ENCODE assay signal across 8 mouse cellular contexts in the genomic region with DNA sequence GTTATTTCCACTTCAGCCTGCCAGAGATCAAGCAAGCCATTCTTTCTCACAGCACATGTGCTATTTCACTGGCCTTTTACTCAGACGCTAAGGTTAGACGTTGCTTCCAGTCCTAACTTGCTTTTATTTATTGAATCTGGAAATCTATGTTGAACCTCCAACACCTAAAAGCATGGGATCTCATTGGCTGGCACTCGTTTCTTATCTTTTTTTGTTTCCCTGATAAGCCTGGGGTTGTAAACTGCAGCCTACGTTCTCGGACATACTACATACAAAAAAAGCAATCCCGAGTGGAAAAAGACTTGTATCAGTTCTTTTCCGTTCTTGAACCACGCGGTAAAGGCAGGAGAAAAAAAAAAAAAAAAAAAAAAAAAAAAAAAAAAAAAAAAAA. TPM values are rescaled to one million over a fixed set of nuclear protein-coding genes. Genes with fewer than 3 reads are reported as not detected.
DNase-seq lines count a peak whose midpoint lies in the region; ATAC-seq and TF ChIP-seq lines count a peak whose summit lies in the region.

No protein-coding gene starts in this region.

- dilution Hi-C loops in CH12.LX (cut with MboI; ENCODE audit: extremely low pct_ligation_motif_present, extremely low pct_unique_long_range_greater_than_20kb, low sequenced_read_pairs), result no loop called here

- peaks cover 2% of the 10 kb centered on the region for H3K9me3 ChIP-seq in CH12.LX (replicated peaks; ENCODE audit: low read length)
- H3K9me3 ChIP-seq in forebrain, embryonic 11.5 days (ENCODE audit: control insufficient read depth, low read length), result no peaks in the 10 kb centered on the region; the same call in 1 of the 2 replicates
- H3K9me3 ChIP-seq in liver, embryonic 12.5 days (replicated peaks), result no peaks in the 10 kb centered on the region

- H3K4me2 ChIP-seq in CH12.LX (ENCODE audit: insufficient read depth, low read depth, poor library complexity, severe bottlenecking), result peak overlapping the region; percentile 84
- peak overlapping the region; percentile 44 for H3K4me2 ChIP-seq in forebrain, embryonic 11.5 days (ENCODE audit: low read depth, low read length, severe bottlenecking)
- H3K4me2 ChIP-seq in liver, embryonic 12.5 days, result peak overlapping the region; percentile 89

- no peak overlapping the region for H3K27ac ChIP-seq in CH12.LX (ENCODE audit: insufficient read depth, low read depth)
- no peak overlapping the region for H3K27ac ChIP-seq in forebrain, embryonic 11.5 days (ENCODE audit: low read depth, low read length)
- H3K27ac ChIP-seq in liver, embryonic 12.5 days, result no peak overlapping the region

- H3K36me3 ChIP-seq in CH12.LX (replicated peaks in 1 of 2; ENCODE audit: control insufficient read depth in 1 of 2, insufficient read depth in 1 of 2, low read length in 1 of 2), result peaks cover 0 to 16% of the 10 kb centered on the region in 2 experiments
- H3K36me3 ChIP-seq in forebrain, embryonic 11.5 days (ENCODE audit: control insufficient read depth, insufficient read depth, low read length), result no peaks in the 10 kb centered on the region; the same call in 1 of the 2 replicates
- H3K36me3 ChIP-seq in liver, embryonic 12.5 days, result peaks cover 4% of the 10 kb centered on the region; the same call in 1 of the 2 replicates

- TF ChIP-seq CTCF in CH12.LX (conservative IDR thresholded peaks at IDR 0.05 in 1 of 2, IDR thresholded peaks at IDR 0.05 in 1 of 2; ENCODE audit: low read depth in 2 of 2, low read length in 2 of 2), result no peak

- WGBS in forebrain, embryonic 11.5 days, result 6% methylated on average over 9 of the region's 9 CpGs
- WGBS in liver, embryonic 12.5 days (ENCODE audit: insufficient replicate concordance), result 2% methylated on average over 9 of the region's 9 CpGs

- H3K9ac ChIP-seq in CH12.LX (ENCODE audit: insufficient read depth, low read depth), result peak overlapping the region; percentile 62
- H3K9ac ChIP-seq in forebrain, embryonic 11.5 days (ENCODE audit: low read length), result peak overlapping the region; percentile 94
- H3K9ac ChIP-seq in liver, embryonic 12.5 days, result no peak overlapping the region; the same call in 1 of the 2 replicates

- no peak for ATAC-seq in forebrain, embryonic 11.5 days (replicated peaks; ENCODE audit: low FRiP score)
- no peak for ATAC-seq in liver, embryonic 12.5 days

- intact Hi-C loops in left cerebral cortex, postnatal 25 days (cut with DNase I), result loop anchor here (5.0 to 10.0 kb wide), 4 partner anchors 59 to 967 kb away; no protein-coding TSS in a partner anchor

- in situ Hi-C loops in CH12.LX (cut with MboI; ENCODE audit: low pct_ligation_motif_present, low pct_unique_long_range_greater_than_20kb, low sequenced_read_pairs), result no loop called here

- no peaks in the 10 kb centered on the region for H3K27me3 ChIP-seq in CH12.LX (replicated peaks)
- no peaks in the 10 kb centered on the region for H3K27me3 ChIP-seq in forebrain, embryonic 11.5 days (ENCODE audit: control insufficient read depth, insufficient read depth, low read length)
- no peaks in the 10 kb centered on the region for H3K27me3 ChIP-seq in liver, embryonic 12.5 days (replicated peaks)

- DNase-seq in 3134 (ENCODE audit: extremely low read depth, insufficient read length, low spot score) (peak; percentile 1), CH12.LX (ENCODE audit: extremely low read depth) (no peak)
- no peak for DNase-seq in forebrain, embryonic 11.5 days (ENCODE audit: low spot score)
- no peak for DNase-seq in spleen, postnatal 36 days (ENCODE audit: low spot score in 2 of 2)
- no peak for DNase-seq in left cerebral cortex, postnatal 25 days (ENCODE audit: low spot score in 2 of 2)
- no peak for DNase-seq in natural killer cell, adult 2 months (ENCODE audit: low spot score in 2 of 2)
- no peak for DNase-seq in kidney, postnatal 36 days

- H3K79me2 ChIP-seq in CH12.LX (replicated peaks; ENCODE audit: control insufficient read depth, extremely low read depth, insufficient read depth, poor library complexity, severe bottlenecking), result peaks cover 38% of the 10 kb centered on the region

- H3K4me1 ChIP-seq in CH12.LX (ENCODE audit: control insufficient read depth in 1 of 2, insufficient read depth in 2 of 2), result peaks cover 0 to 41% of the 10 kb centered on the region in 2 experiments; a peak in 3 of 4 replicates
- no peaks in the 10 kb centered on the region for H3K4me1 ChIP-seq in forebrain, embryonic 11.5 days (replicated peaks; ENCODE audit: control insufficient read depth, insufficient read depth, low read length)
- H3K4me1 ChIP-seq in liver, embryonic 12.5 days, result peaks cover 16% of the 10 kb centered on the region

- H3K4me3 ChIP-seq in CH12.LX (replicated peaks in 1 of 3; ENCODE audit: low read depth in 2 of 3, low read length in 2 of 3, poor library complexity in 1 of 3), result peak overlapping the region; percentile 53 to 82 (median 69)
- peak overlapping the region; percentile 83 for H3K4me3 ChIP-seq in forebrain, embryonic 11.5 days (ENCODE audit: low read depth, low read length)
- H3K4me3 ChIP-seq in liver, embryonic 12.5 days, result peak overlapping the region; percentile 84

- no peak for TF ChIP-seq RAD21 in CH12.LX (IDR thresholded peaks at IDR 0.05; ENCODE audit: low read depth, low read length)

- TF ChIP-seq EP300 in CH12.LX (IDR thresholded peaks at IDR 0.05; ENCODE audit: low read length), result no peak

- TF ChIP-seq POLR2A in CH12.LX (IDR thresholded peaks at IDR 0.05; ENCODE audit: low read depth, low read length), result no peak

TF ChIP-seq in CH12.LX, 34 proteins besides CTCF, POLR2A, EP300 and RAD21:
- TF ChIP-seq SIN3A (IDR thresholded peaks at IDR 0.05; ENCODE audit: low read length), result 0 out of 2 replicates have a peak, but pooled peaks have one; percentile 23
- TF ChIP-seq MXI1 (IDR thresholded peaks at IDR 0.05; ENCODE audit: low read depth, low read length), result peak; percentile 32; the same call in 1 of the 2 replicates
- no peak for TF ChIP-seq CHD1 (IDR thresholded peaks at IDR 0.05; ENCODE audit: low read depth, low read length)

RNA-seq across cellular contexts. Expression of a gene that starts 1.0 kb away (rescaled TPM):
- 12.2 and 16.2 TPM in 2 replicates for total RNA-seq in CH12.LX (2012; rRNA removed)
- 18.2 and 20.0 TPM in 2 replicates for total RNA-seq in CH12.LX (2014; rRNA removed)
- polyA plus RNA-seq in CH12.LX (2012; ENCODE audit: insufficient read length, low read depth), result 30.2 and 33.8 TPM in 2 replicates
- polyA plus RNA-seq in forebrain, embryonic 11.5 days (2014; fragmentation: Nextera tagmentation; extraction: Ambion mirVana), result 40.3 and 41.9 TPM in 2 replicates
- 12.1 and 12.2 TPM in 2 replicates for polyA plus RNA-seq in liver, embryonic 12.5 days (2016; fragmentation: Nextera tagmentation; extraction: Ambion mirVana)
- total RNA-seq in left cerebral cortex, postnatal 25 days (2021), result 10 to 100 TPM; 16.0 to 19.8 TPM

RNA-seq across cellular contexts. Expression of a gene that starts 53.7 kb away (rescaled TPM):
- 1.1 and 1.9 TPM in 2 replicates for total RNA-seq in CH12.LX (2012; rRNA removed)
- total RNA-seq in CH12.LX (2014; rRNA removed), result 1.5 and 1.7 TPM in 2 replicates
- 4.2 and 5.3 TPM in 2 replicates for polyA plus RNA-seq in CH12.LX (2012; ENCODE audit: insufficient read length, low read depth)
- 2.1 and 3.8 TPM in 2 replicates for polyA plus RNA-seq in forebrain, embryonic 11.5 days (2014; fragmentation: Nextera tagmentation; extraction: Ambion mirVana)
- polyA plus RNA-seq in liver, embryonic 12.5 days (2016; fragmentation: Nextera tagmentation; extraction: Ambion mirVana), result 0.11 and 0.19 TPM in 2 replicates
- under 1 TPM in 1 of 2 experiments, not detected in 1; 0.07 TPM for total RNA-seq in left cerebral cortex, postnatal 25 days (2021)
